Mouse (Mus musculus): ENCODE measurements at regions not wholly inside any gene's neighbourhood (a gene's known extent, or its start where the extent isn't known, plus 50 kb on each side); places are given as distances from the start of the nearest gene placed in this dataset.

DNA sequence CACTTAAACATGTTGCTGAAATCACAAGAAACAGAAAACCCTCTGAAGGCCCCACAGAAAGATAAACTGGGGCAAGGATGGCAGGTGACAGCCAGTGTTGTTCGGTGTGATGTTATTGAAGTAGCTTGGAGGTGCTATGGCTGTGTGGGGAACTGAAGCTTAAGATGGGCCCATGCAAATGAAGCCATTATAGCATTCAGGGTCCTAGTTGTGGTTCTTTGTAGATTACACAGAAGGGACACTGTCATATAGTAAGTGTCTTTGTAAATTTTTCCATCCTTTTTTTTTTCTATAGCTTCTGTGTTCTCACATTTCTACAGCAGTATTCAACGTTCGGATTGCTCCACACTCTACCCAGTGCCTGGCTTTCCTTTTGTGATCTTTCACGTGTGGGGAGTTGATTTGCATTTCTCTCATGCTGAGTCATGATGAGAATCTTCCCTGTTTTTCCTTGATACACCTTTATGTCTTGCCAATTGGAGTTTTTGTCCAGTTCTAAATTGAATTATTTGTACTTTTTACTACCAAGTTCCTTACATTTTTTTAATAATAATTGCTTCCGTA, 386.6 kb upstream of the Pkdcc start:
- 79% methylated on average over 5 of the region's 5 CpGs for WGBS

DNA sequence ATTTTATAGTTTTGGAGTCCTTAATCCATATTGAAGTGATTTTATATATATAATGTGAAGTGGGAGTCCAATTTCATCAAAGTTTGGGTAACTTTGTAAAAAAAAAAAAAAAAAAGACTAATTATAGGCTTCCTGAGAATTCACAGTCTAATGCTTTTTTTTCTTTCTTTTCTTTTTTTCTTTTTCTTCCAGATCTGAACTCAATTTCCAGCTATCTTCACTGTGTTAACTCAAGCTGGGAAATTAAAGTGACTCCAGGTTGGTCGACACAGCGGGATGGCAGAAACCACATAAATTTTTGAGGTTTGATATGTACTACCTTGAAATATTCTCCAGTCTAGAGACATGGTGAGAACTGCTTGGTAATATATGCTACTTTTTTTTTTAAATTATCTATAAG, 385.7 kb upstream of the Pkdcc start:
- Histone ChIP-seq H3K27ac (ENCODE audit: low read depth, low read length) (no peak overlapping the region), H3K4me2 (ENCODE audit: low read depth, low read length, severe bottlenecking) (no peak overlapping the region), H3K4me3 (ENCODE audit: low read depth, low read length) (no peak overlapping the region), H3K36me3 (ENCODE audit: control insufficient read depth, insufficient read depth, low read length) (no peaks in the 10 kb centered on the region), H3K9ac (ENCODE audit: low read length) (no peak overlapping the region), H3K9me3 (ENCODE audit: control insufficient read depth, low read length) (no peaks in the 10 kb centered on the region), H3K27me3 (ENCODE audit: control insufficient read depth, insufficient read depth, low read length) (no peaks in the 10 kb centered on the region), H3K4me1 (replicated peaks; ENCODE audit: control insufficient read depth, insufficient read depth, low read length) (no peaks in the 10 kb centered on the region)
- DNase-seq (ENCODE audit: low spot score): no peak
- ATAC-seq (replicated peaks; ENCODE audit: low FRiP score): no peak
- 95% methylated on average over 2 of the region's 2 CpGs for WGBS

More for the DNA sequence above, 386.6 kb upstream of the Pkdcc start:
- Histone ChIP-seq H3K4me3 (ENCODE audit: low read depth, low read length) (no peak overlapping the region), H3K9me3 (ENCODE audit: control insufficient read depth, low read length) (no peaks in the 10 kb centered on the region), H3K9ac (ENCODE audit: low read length) (no peak overlapping the region), H3K27me3 (ENCODE audit: control insufficient read depth, insufficient read depth, low read length) (no peaks in the 10 kb centered on the region), H3K4me2 (ENCODE audit: low read depth, low read length, severe bottlenecking) (no peak overlapping the region), H3K4me1 (replicated peaks; ENCODE audit: control insufficient read depth, insufficient read depth, low read length) (no peaks in the 10 kb centered on the region), H3K36me3 (ENCODE audit: control insufficient read depth, insufficient read depth, low read length) (no peaks in the 10 kb centered on the region), H3K27ac (ENCODE audit: low read depth, low read length) (no peak overlapping the region)
- DNase-seq (ENCODE audit: low spot score) (no peak), ATAC-seq (replicated peaks; ENCODE audit: low FRiP score) (no peak)

DNA sequence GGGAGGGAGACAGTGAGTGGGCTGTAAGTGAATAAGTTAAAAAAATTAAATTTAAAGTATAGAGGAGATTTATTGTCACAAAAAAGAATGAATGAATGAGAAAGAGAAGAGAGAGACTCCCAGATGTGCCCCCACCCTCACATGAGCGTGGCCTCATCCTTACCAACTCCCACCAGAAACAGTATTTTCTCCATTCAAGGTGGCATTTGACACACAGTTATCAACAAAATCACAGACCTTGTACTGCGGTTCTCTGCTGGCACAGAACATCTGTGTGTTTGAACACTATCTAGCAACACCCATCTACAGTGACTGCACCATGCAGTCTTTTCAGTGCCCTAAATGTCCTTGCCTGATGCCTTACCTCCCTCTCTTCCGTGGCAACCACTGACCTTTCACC, 380.9 kb upstream of the Pkdcc start:
- no peak overlapping the region for H3K4me3 ChIP-seq (ENCODE audit: low read depth, low read length)
- no peaks in the 10 kb centered on the region for H3K27me3 ChIP-seq (ENCODE audit: control insufficient read depth, insufficient read depth, low read length)
- DNase-seq (ENCODE audit: low spot score): no peak
- no peak overlapping the region for H3K9ac ChIP-seq (ENCODE audit: low read length)
- ATAC-seq (replicated peaks; ENCODE audit: low FRiP score): no peak
- H3K9me3 ChIP-seq (ENCODE audit: control insufficient read depth, low read length): no peaks in the 10 kb centered on the region
- H3K4me1 ChIP-seq (replicated peaks; ENCODE audit: control insufficient read depth, insufficient read depth, low read length): no peaks in the 10 kb centered on the region
- no peak overlapping the region for H3K4me2 ChIP-seq (ENCODE audit: low read depth, low read length, severe bottlenecking)
- 79% methylated on average over 3 of the region's 3 CpGs for WGBS
- H3K36me3 ChIP-seq (ENCODE audit: control insufficient read depth, insufficient read depth, low read length): no peaks in the 10 kb centered on the region
- H3K27ac ChIP-seq (ENCODE audit: low read depth, low read length): no peak overlapping the region

DNA sequence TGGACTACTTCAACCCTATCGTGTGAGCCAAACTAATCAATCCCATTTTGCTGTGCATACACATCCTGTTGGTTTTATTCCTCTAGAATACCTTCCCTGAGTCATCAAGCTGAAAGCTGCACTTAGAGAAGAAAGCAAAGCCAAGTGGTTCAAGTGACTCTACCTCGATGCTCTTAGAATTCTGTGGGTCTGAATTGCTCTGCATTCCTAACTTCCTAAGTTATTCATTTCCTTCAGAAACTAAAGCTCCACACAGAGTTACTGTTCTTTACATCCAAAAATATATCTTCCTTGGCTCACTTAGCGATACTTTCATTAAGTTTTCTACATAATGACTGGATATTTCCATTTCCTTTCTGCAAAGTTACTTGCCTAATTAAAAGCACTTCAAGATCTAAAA, 379.0 kb upstream of the Pkdcc start:
- H3K4me3 ChIP-seq (ENCODE audit: low read depth, low read length): no peak overlapping the region
- WGBS: 83% methylated on average over 3 of the region's 3 CpGs
- no peak overlapping the region for H3K9ac ChIP-seq (ENCODE audit: low read length)
- no peaks in the 10 kb centered on the region for H3K9me3 ChIP-seq (ENCODE audit: control insufficient read depth, low read length)
- ATAC-seq (replicated peaks; ENCODE audit: low FRiP score) (no peak), DNase-seq (ENCODE audit: low spot score) (no peak)
- H3K27me3 ChIP-seq (ENCODE audit: control insufficient read depth, insufficient read depth, low read length): no peaks in the 10 kb centered on the region
- no peak overlapping the region for H3K4me2 ChIP-seq (ENCODE audit: low read depth, low read length, severe bottlenecking)
- no peaks in the 10 kb centered on the region for H3K36me3 ChIP-seq (ENCODE audit: control insufficient read depth, insufficient read depth, low read length)
- no peaks in the 10 kb centered on the region for H3K4me1 ChIP-seq (replicated peaks; ENCODE audit: control insufficient read depth, insufficient read depth, low read length)
- no peak overlapping the region for H3K27ac ChIP-seq (ENCODE audit: low read depth, low read length)

DNA sequence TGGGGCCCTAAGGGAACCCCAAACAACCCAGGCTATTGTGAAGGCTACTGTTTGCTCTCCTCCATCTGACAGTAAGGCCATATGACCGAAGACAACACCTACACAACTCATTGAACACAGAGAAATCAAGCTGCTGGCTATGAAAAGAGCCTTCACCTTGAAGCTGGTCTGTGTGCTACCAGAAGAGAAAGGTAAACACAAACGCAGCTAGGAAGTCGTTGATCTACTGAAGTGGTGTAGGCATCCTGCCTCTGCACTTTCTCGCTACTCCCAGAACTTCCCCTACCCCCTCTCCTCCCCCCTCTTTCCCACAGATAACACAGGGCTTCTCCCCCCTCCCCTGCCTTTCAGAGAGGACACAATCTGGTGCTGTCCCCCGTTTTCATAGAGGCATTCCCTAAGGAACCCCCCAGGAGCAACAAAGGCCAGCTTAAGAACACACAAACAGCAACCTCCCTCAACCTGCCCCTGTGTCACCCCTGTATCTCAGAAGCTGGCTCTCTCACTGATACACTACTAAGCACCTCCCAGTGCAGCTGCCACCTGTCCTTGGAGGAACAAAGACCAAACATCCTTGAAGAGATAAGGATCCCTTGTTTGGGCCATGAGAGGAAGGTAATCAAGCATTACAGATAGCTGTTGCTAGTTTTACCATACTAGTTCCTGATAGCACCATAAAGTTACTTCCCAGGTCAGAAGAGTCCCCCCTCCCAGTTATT, 368.2 kb upstream of the Pkdcc start:
- ATAC-seq (replicated peaks; ENCODE audit: low FRiP score) (no peak), DNase-seq (ENCODE audit: low spot score) (no peak)
- H3K4me2 ChIP-seq (ENCODE audit: low read depth, low read length, severe bottlenecking): no peak overlapping the region
- no peaks in the 10 kb centered on the region for H3K27me3 ChIP-seq (ENCODE audit: control insufficient read depth, insufficient read depth, low read length)
- H3K36me3 ChIP-seq (ENCODE audit: control insufficient read depth, insufficient read depth, low read length): no peaks in the 10 kb centered on the region
- H3K9me3 ChIP-seq (ENCODE audit: control insufficient read depth, low read length): no peaks in the 10 kb centered on the region
- H3K27ac ChIP-seq (ENCODE audit: low read depth, low read length): no peak overlapping the region
- WGBS: 85% methylated on average over 5 of the region's 5 CpGs
- H3K4me1 ChIP-seq (replicated peaks; ENCODE audit: control insufficient read depth, insufficient read depth, low read length): no peaks in the 10 kb centered on the region
- no peak overlapping the region for H3K4me3 ChIP-seq (ENCODE audit: low read depth, low read length)
- no peak overlapping the region for H3K9ac ChIP-seq (ENCODE audit: low read length)

DNA sequence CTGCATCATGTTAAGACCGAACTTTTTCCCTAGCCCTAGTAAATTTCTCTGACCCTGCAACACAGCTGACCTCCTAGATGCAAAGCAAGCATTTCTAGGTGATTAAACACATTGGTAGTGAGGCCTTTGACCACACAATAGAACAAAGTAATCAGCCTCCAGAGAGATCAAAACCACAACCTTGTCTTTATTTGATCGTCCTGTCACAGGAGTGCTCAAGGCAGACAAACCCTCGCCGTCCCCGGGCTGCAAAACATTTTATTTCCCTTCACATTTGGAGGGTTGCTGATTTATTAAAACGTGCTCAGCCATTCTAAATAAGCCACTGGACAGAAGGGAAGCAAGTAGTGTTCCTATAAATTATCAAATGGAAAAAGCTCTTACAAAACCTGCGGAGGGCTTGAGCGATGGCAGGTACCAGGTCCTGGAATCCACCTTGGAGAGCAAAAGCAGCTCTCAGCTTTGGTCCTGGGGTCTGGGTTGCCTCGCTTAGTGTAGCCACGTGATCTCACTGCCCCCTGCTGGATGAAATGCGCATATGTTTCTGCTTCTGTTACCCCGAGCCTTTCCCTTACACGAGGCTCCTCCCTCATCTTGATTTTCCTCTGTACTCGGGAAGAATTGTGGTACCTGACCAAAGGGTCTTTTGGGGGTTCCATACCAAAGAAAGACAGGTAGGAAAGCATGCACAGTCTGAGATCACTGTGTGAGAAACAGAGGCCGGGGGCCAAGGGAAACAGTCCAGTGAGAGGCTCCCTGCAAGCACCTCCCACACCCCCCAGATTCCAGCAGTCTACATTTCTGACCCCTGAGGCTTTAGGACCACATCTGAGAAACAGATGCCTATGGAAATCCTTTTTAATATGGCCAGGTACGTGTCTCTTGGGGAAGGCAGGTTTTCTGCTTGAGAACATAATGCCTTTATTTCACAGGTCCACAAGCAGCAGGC, 357.6 kb upstream of the Pkdcc start:
- H3K9me3 ChIP-seq (ENCODE audit: control insufficient read depth, low read length): no peaks in the 10 kb centered on the region
- H3K9ac ChIP-seq (ENCODE audit: low read length): no peak overlapping the region; the same call in 1 of the 2 replicates
- H3K27ac ChIP-seq (ENCODE audit: low read depth, low read length): no peak overlapping the region
- no peak overlapping the region for H3K4me3 ChIP-seq (ENCODE audit: low read depth, low read length)
- DNase-seq (ENCODE audit: low spot score): peak; percentile 89
- peak overlapping the region; percentile 40; the same call in 1 of the 2 replicates for H3K4me2 ChIP-seq (ENCODE audit: low read depth, low read length, severe bottlenecking)
- peak; percentile 98 for ATAC-seq (replicated peaks; ENCODE audit: low FRiP score)
- no peaks in the 10 kb centered on the region; the same call in 1 of the 2 replicates for H3K4me1 ChIP-seq (replicated peaks; ENCODE audit: control insufficient read depth, insufficient read depth, low read length)
- no peaks in the 10 kb centered on the region for H3K27me3 ChIP-seq (ENCODE audit: control insufficient read depth, insufficient read depth, low read length)
- no peaks in the 10 kb centered on the region for H3K36me3 ChIP-seq (ENCODE audit: control insufficient read depth, insufficient read depth, low read length)
- 13% methylated on average over 16 of the region's 16 CpGs for WGBS

DNA sequence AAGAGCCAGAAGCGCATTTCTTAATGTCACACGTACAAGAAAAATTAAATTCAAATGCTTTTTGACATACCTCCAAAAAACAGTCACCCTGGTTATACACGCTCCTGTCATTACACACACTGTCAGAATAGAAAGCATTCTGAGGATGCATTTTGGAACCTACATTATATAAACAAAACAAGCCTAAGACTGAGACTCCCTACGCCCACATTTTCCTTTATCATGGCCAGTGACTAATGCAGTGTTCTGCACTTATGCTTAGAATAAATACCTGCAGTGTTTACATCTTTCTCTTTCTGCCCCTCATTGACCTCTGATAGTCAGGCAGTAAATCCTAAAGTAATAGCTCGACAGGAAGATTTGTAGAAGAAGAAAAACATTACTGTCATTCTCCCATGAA, 354.7 kb upstream of the Pkdcc start:
- no peak for ATAC-seq (replicated peaks; ENCODE audit: low FRiP score)
- Histone ChIP-seq H3K4me3 (ENCODE audit: low read depth, low read length) (no peak overlapping the region), H3K9ac (ENCODE audit: low read length) (no peak overlapping the region), H3K9me3 (ENCODE audit: control insufficient read depth, low read length) (no peaks in the 10 kb centered on the region), H3K36me3 (ENCODE audit: control insufficient read depth, insufficient read depth, low read length) (no peaks in the 10 kb centered on the region), H3K4me2 (ENCODE audit: low read depth, low read length, severe bottlenecking) (no peak overlapping the region), H3K27me3 (ENCODE audit: control insufficient read depth, insufficient read depth, low read length) (no peaks in the 10 kb centered on the region), H3K27ac (ENCODE audit: low read depth, low read length) (no peak overlapping the region), H3K4me1 (replicated peaks; ENCODE audit: control insufficient read depth, insufficient read depth, low read length) (no peaks in the 10 kb centered on the region; the same call in 1 of the 2 replicates)
- 92% methylated on average over 5 of the region's 5 CpGs for WGBS
- DNase-seq (ENCODE audit: low spot score): no peak

DNA sequence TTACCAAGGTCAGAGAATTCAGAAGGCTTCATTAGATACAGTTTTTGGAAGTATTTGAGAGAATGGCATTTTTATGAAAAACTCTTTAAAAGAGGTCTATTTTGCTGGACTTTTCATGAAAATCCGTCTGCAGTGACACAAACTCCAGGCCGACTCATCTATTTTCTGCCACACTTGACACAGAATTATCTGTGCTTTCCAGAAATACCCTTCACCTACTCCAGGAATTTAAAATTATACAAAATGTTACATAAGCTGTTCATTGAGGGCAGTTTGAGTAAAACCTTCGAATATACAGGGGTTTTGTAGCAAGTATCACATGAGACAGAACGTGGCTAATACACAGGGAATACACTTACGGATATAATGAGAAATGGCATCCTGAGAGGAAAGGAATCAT, 354.1 kb upstream of the Pkdcc start:
- Histone ChIP-seq H3K36me3 (ENCODE audit: control insufficient read depth, insufficient read depth, low read length) (no peaks in the 10 kb centered on the region), H3K4me2 (ENCODE audit: low read depth, low read length, severe bottlenecking) (no peak overlapping the region), H3K9me3 (ENCODE audit: control insufficient read depth, low read length) (no peaks in the 10 kb centered on the region), H3K9ac (ENCODE audit: low read length) (no peak overlapping the region), H3K4me3 (ENCODE audit: low read depth, low read length) (no peak overlapping the region), H3K4me1 (replicated peaks; ENCODE audit: control insufficient read depth, insufficient read depth, low read length) (no peaks in the 10 kb centered on the region; the same call in 1 of the 2 replicates), H3K27ac (ENCODE audit: low read depth, low read length) (no peak overlapping the region), H3K27me3 (ENCODE audit: control insufficient read depth, insufficient read depth, low read length) (no peaks in the 10 kb centered on the region)
- ATAC-seq (replicated peaks; ENCODE audit: low FRiP score): no peak
- 89% methylated on average over 5 of the region's 5 CpGs for WGBS
- DNase-seq (ENCODE audit: low spot score): no peak
